Mouse (Mus musculus): ENCODE measurements around the gene Spout1.

Spout1 gene

GRCm38 (mm10) chr2:30177700-30178675 is at the start of gene Spout1:
Gene Spout1 (minus strand): TSS chr2:30178459.
- DNase-seq (ENCODE audit: low read depth): peak; percentile 94

- DNase-seq (ENCODE audit: low read depth): no peak
These were observed 38.0 kb upstream of the Spout1 start for GRCm38 (mm10) chr2:30216293-30216692.

- DNase-seq (ENCODE audit: low read depth): no peak
These were observed 37.2 kb upstream of the Spout1 start for GRCm38 (mm10) chr2:30215493-30215892.

GRCm38 (mm10) chr2:30214745-30215144 is 36.5 kb upstream of the Spout1 start:
- DNase-seq (ENCODE audit: low read depth): no peak

- no peak for DNase-seq (ENCODE audit: low read depth)
These were observed 34.7 kb upstream of the Spout1 start for GRCm38 (mm10) chr2:30212951-30213350.

- DNase-seq (ENCODE audit: low read depth): no peak
These were observed 33.9 kb upstream of the Spout1 start for GRCm38 (mm10) chr2:30212169-30212545.

- no peak for DNase-seq (ENCODE audit: low read depth)
These were observed 33.3 kb upstream of the Spout1 start for GRCm38 (mm10) chr2:30211408-30212168.

GRCm38 (mm10) chr2:30207886-30208285 is 29.6 kb upstream of the Spout1 start:
- DNase-seq (ENCODE audit: low read depth): no peak

GRCm38 (mm10) chr2:30207401-30207800 is 29.1 kb upstream of the Spout1 start:
- no peak for DNase-seq (ENCODE audit: low read depth)

- peak; percentile 98 for DNase-seq (ENCODE audit: low read depth)
These were observed 27.5 kb upstream of the Spout1 start, which contains the start of gene Kyat1 for GRCm38 (mm10) chr2:30205629-30206357. Gene Kyat1 (minus strand): TSS chr2:30205847.

GRCm38 (mm10) chr2:30205255-30205628 is 27.0 kb upstream of the Spout1 start:
- DNase-seq (ENCODE audit: low read depth): no peak

- peak; percentile 61 for DNase-seq (ENCODE audit: low read depth)
These were observed 25.2 kb upstream of the Spout1 start for GRCm38 (mm10) chr2:30203439-30203838.

GRCm38 (mm10) chr2:30200388-30200925 is 22.2 kb upstream of the Spout1 start:
- DNase-seq (ENCODE audit: low read depth): no peak

GRCm38 (mm10) chr2:30199984-30200383 is 21.7 kb upstream of the Spout1 start:
- no peak for DNase-seq (ENCODE audit: low read depth)

GRCm38 (mm10) chr2:30198021-30198420 is 19.8 kb upstream of the Spout1 start:
- no peak for DNase-seq (ENCODE audit: low read depth)

GRCm38 (mm10) chr2:30194656-30195055 is 16.4 kb upstream of the Spout1 start:
- no peak for DNase-seq (ENCODE audit: low read depth)

GRCm38 (mm10) chr2:30191790-30192580 is 13.7 kb upstream of the Spout1 start:
- DNase-seq (ENCODE audit: low read depth): no peak

- no peak for DNase-seq (ENCODE audit: low read depth)
These were observed 7.4 kb upstream of the Spout1 start for GRCm38 (mm10) chr2:30185681-30186080.

GRCm38 (mm10) chr2:30185276-30185675 is 7.0 kb upstream of the Spout1 start:
- DNase-seq (ENCODE audit: low read depth): no peak

- no peak for DNase-seq (ENCODE audit: low read depth)
These were observed 5.5 kb upstream of the Spout1 start for GRCm38 (mm10) chr2:30183721-30184120.

GRCm38 (mm10) chr2:30182424-30182823 is 4.2 kb upstream of the Spout1 start:
- DNase-seq (ENCODE audit: low read depth): no peak

Data from c-Kit-positive CD71-negative TER-119-negative erythroid progenitor cells, embryonic 14.5 days (primary cell).